Mouse (Mus musculus) megakaryocyte, embryonic 14.5 days (primary cell): ENCODE results near the gene Mat2a. TPM values are rescaled to one million over a fixed set of nuclear protein-coding genes. Genes with fewer than 3 reads are reported as not detected.

Experiments used
- H3K27me3 ChIP-seq: replicated peaks from 2 replicates; pipeline ENCODE3; 2012; ENCODE audit warnings: inconsistent platforms
- H3K36me3 ChIP-seq: replicated peaks from 2 replicates; pipeline ENCODE3; 2012; ENCODE audit warnings: low read length, inconsistent platforms, mixed read lengths
- H3K4me1 ChIP-seq: 2 replicates; pipeline ENCODE4 v1.6.1; 2012; ENCODE audit warnings: inconsistent platforms
- H3K4me3 ChIP-seq: replicated peaks from 2 replicates; pipeline ENCODE3; 2012; ENCODE audit warnings: moderate library complexity, mild to moderate bottlenecking, inconsistent platforms
- H3K9me3 ChIP-seq: 2 replicates; pipeline ENCODE4 v1.6.1; 2012; ENCODE audit warnings: inconsistent platforms
- FLI1 ChIP-seq: IDR thresholded peaks from 2 replicates; pipeline ENCODE4 v1.6.1; 2012; ENCODE audit warnings: low read length, inconsistent platforms, mixed read lengths
- GATA1 ChIP-seq: IDR thresholded peaks from 3 replicates; pipeline ENCODE4 v1.6.1; 2012; ENCODE audit warnings: mixed read lengths, low read length, inconsistent platforms, borderline replicate concordance
- polyA plus RNA-seq: library from polyadenylated mRNA; stranded (reverse); fragments of >175 nt; gene quantifications from 2 replicates; pipeline ENCODE4 v1.2.3, GENCODE M21; 2012; ENCODE audit warnings: low replicate concordance; ENCODE audit not compliant: insufficient read depth

Mat2a gene
- polyA plus RNA-seq, 1 experiment = 17.1 TPM

GRCm38 (mm10) chr6:72438862-72439354, 450 bp downstream of the Mat2a start:
- H3K4me3 ChIP-seq = peak overlapping the region; percentile 99
- peaks cover 53% of the 10 kb centered on the region for H3K4me1 ChIP-seq
- TF ChIP-seq FLI1 (no peak), GATA1 (no peak)
- H3K36me3 ChIP-seq = peaks cover 40% of the 10 kb centered on the region
- H3K27me3 ChIP-seq = no peaks in the 10 kb centered on the region
- H3K9me3 ChIP-seq = no peaks in the 10 kb centered on the region

GRCm38 (mm10) chr6:72438226-72438625, 1.1 kb downstream of the Mat2a start:
- no peaks in the 10 kb centered on the region for H3K27me3 ChIP-seq
- H3K4me3 ChIP-seq = peak overlapping the region; percentile 99
- H3K36me3 ChIP-seq = peaks cover 47% of the 10 kb centered on the region

GRCm38 (mm10) chr6:72432153-72432552, 7.2 kb downstream of the Mat2a start:
- Histone ChIP-seq H3K36me3 (peaks cover 97% of the 10 kb centered on the region), H3K9me3 (no peaks in the 10 kb centered on the region), H3K4me3 (no peak overlapping the region), H3K4me1 (peaks cover 50% of the 10 kb centered on the region), H3K27me3 (no peaks in the 10 kb centered on the region)
- TF ChIP-seq GATA1 (no peak), FLI1 (no peak)

More at GRCm38 (mm10) chr6:72438226-72438625, 1.1 kb downstream of the Mat2a start:
- peaks cover 56% of the 10 kb centered on the region for H3K4me1 ChIP-seq
- no peaks in the 10 kb centered on the region for H3K9me3 ChIP-seq
- TF ChIP-seq GATA1 (no peak), FLI1 (no peak)

- H3K4me1 ChIP-seq = peaks cover 43% of the 10 kb centered on the region
- peaks cover 3% of the 10 kb centered on the region for H3K9me3 ChIP-seq
- TF ChIP-seq FLI1 = no peak
- no peak for TF ChIP-seq GATA1
- no peak overlapping the region for H3K4me3 ChIP-seq
- H3K36me3 ChIP-seq = peaks cover 96% of the 10 kb centered on the region
- H3K27me3 ChIP-seq = no peaks in the 10 kb centered on the region
Measured at GRCm38 (mm10) chr6:72430989-72431921, 8.1 kb downstream of the Mat2a start.

- H3K36me3 ChIP-seq = peaks cover 96% of the 10 kb centered on the region
Measured at GRCm38 (mm10) chr6:72429061-72429842, 10.1 kb downstream of the Mat2a start.

GRCm38 (mm10) chr6:72428036-72428435, 11.3 kb downstream of the Mat2a start:
- H3K4me1 ChIP-seq = peaks cover 23% of the 10 kb centered on the region
- no peak for TF ChIP-seq GATA1
- TF ChIP-seq FLI1 = no peak
- peaks cover 99% of the 10 kb centered on the region for H3K36me3 ChIP-seq

More at GRCm38 (mm10) chr6:72429061-72429842, 10.1 kb downstream of the Mat2a start:
- peaks cover 20% of the 10 kb centered on the region for H3K9me3 ChIP-seq
- no peak for TF ChIP-seq GATA1
- no peak for TF ChIP-seq FLI1
- H3K4me3 ChIP-seq = no peak overlapping the region
- H3K4me1 ChIP-seq = peaks cover 28% of the 10 kb centered on the region
- no peaks in the 10 kb centered on the region for H3K27me3 ChIP-seq

GRCm38 (mm10) chr6:72425646-72426045, 13.7 kb downstream of the Mat2a start:
- Histone ChIP-seq H3K9me3 (peaks cover 20% of the 10 kb centered on the region), H3K27me3 (no peaks in the 10 kb centered on the region), H3K4me3 (no peak overlapping the region), H3K36me3 (peaks cover 99% of the 10 kb centered on the region), H3K4me1 (0 out of 2 replicates have a peak, but pooled peaks cover under 1% of the 10 kb centered on the region)
- TF ChIP-seq FLI1 (no peak), GATA1 (no peak)

More at GRCm38 (mm10) chr6:72428036-72428435, 11.3 kb downstream of the Mat2a start:
- H3K9me3 ChIP-seq = peaks cover 20% of the 10 kb centered on the region
- H3K4me3 ChIP-seq = no peak overlapping the region
- H3K27me3 ChIP-seq = no peaks in the 10 kb centered on the region

GRCm38 (mm10) chr6:72420901-72421300, 18.5 kb downstream of the Mat2a start:
- H3K4me1 ChIP-seq = peaks cover 34% of the 10 kb centered on the region
- TF ChIP-seq FLI1 (no peak), GATA1 (no peak)
- no peak overlapping the region for H3K4me3 ChIP-seq
- H3K9me3 ChIP-seq = peaks cover 14% of the 10 kb centered on the region
- H3K27me3 ChIP-seq = no peaks in the 10 kb centered on the region
- H3K36me3 ChIP-seq = peaks cover 97% of the 10 kb centered on the region

GRCm38 (mm10) chr6:72419806-72420205, 19.6 kb downstream of the Mat2a start:
- H3K27me3 ChIP-seq = no peaks in the 10 kb centered on the region
- H3K4me3 ChIP-seq = no peak overlapping the region
- no peak for TF ChIP-seq FLI1
- no peak for TF ChIP-seq GATA1
- peaks cover 45% of the 10 kb centered on the region for H3K4me1 ChIP-seq
- H3K9me3 ChIP-seq = peaks cover 3% of the 10 kb centered on the region; the same call in 1 of the 2 replicates
- H3K36me3 ChIP-seq = peaks cover 90% of the 10 kb centered on the region

GRCm38 (mm10) chr6:72418279-72418678, 21.1 kb downstream of the Mat2a start:
- TF ChIP-seq FLI1 = no peak
- no peak for TF ChIP-seq GATA1
- Histone ChIP-seq H3K36me3 (peaks cover 75% of the 10 kb centered on the region), H3K9me3 (no peaks in the 10 kb centered on the region), H3K4me1 (peaks cover 57% of the 10 kb centered on the region), H3K27me3 (no peaks in the 10 kb centered on the region), H3K4me3 (no peak overlapping the region)
